Mouse (Mus musculus) stomach, embryonic 14.5 days (tissue): Measurements from ENCODE around the gene Chmp3. TPM values are rescaled to one million over a fixed set of nuclear protein-coding genes. Genes with fewer than 3 reads are reported as not detected.

ENCODE experiments used
- ATAC-seq: fragments of 200-750 bp; cut with Nextera tagmentation; 2 replicates; pipeline ENCODE4 v1.8.0; 2017; ENCODE audit warnings: low read depth, moderate TSS enrichment; ENCODE audit not compliant: insufficient number of reproducible peaks, insufficient read depth, low FRiP score
- H3K27ac ChIP-seq: fragments of 300-500 bp; sonication (generic); 2 replicates; pipeline ENCODE4 v1.5.1; 2014; ENCODE audit warnings: mild to moderate bottlenecking, low read length, moderate library complexity, mixed read lengths
- H3K27me3 ChIP-seq: fragments of 300-500 bp; sonication (generic); 2 replicates; pipeline ENCODE4 v1.6.1; 2014; ENCODE audit warnings: low read length, control low read depth, mixed read lengths; ENCODE audit not compliant: control insufficient read depth, insufficient read depth
- H3K36me3 ChIP-seq: fragments of 300-500 bp; sonication (generic); 2 replicates; pipeline ENCODE4 v1.6.1; 2014; ENCODE audit warnings: mild to moderate bottlenecking, control low read depth, low read length, moderate library complexity, mixed read lengths; ENCODE audit not compliant: control insufficient read depth, insufficient read depth
- H3K4me1 ChIP-seq: fragments of 300-500 bp; sonication (generic); 2 replicates; pipeline ENCODE4 v1.6.1; 2014; ENCODE audit warnings: low read length, control low read depth, mixed read lengths; ENCODE audit not compliant: control insufficient read depth, insufficient read depth
- H3K4me2 ChIP-seq: fragments of 300-500 bp; sonication (generic); replicated peaks from 2 replicates; pipeline ENCODE4 v1.6.1; 2014; ENCODE audit warnings: low read depth, low read length, control low read depth
- H3K4me3 ChIP-seq: fragments of 300-500 bp; sonication (generic); 2 replicates; pipeline ENCODE4 v1.5.1; 2014; ENCODE audit warnings: low read depth, low read length, control low read depth
- H3K9ac ChIP-seq: fragments of 300-500 bp; sonication (generic); replicated peaks from 2 replicates; pipeline ENCODE4 v1.6.1; 2014; ENCODE audit warnings: low read depth, mild to moderate bottlenecking, control low read depth, low read length, moderate library complexity, mixed read lengths
- H3K9me3 ChIP-seq: fragments of 300-500 bp; sonication (generic); 2 replicates; pipeline ENCODE4 v1.6.1; 2016; ENCODE audit warnings: low read depth, low read length, control low read depth; ENCODE audit not compliant: control insufficient read depth
- WGBS: fragments of 180-500 bp; shearing (Covaris S2); extraction: QIAGEN DNeasy Blood & Tissue Kit; methylation state at CpG from one replicate; pipeline ENCODE4 v1.1.7; 2014; 5-methylcytosine and 5-hydroxymethylcytosine counted together
- polyA plus RNA-seq: library from polyadenylated mRNA; unstranded; fragments of >200 nt; fragmentation: Nextera tagmentation; extraction: Ambion mirVana; gene quantifications from 2 replicates; pipeline ENCODE4 v1.2.1, GENCODE M21; 2014

The Chmp3 gene
- polyA plus RNA-seq, 1 experiment from 2014 or later: 81.6 TPM

DNA sequence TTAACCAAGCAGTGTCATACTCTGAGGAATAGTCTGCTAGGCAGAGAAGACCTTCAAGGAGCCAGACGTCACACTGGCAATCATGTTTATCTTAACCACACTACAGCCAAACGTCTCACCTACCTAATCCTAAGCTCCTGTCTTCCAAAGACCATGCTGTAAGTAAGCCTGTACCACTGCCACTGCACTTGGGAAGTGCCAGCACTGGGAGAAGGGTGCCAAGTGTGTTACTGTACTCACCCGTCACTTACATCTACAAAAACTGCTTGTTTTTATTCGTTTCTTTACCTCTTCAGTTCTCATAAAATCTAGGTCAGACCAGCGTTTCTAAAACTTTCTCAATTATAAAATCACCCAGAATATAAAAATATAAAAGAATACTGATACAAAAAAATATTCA lies 73.4 kb downstream of the Chmp3 start:
- Histone ChIP-seq H3K9me3 (no peaks in the 10 kb centered on the region), H3K4me1 (no peaks in the 10 kb centered on the region), H3K9ac (no peak overlapping the region), H3K27ac (no peak overlapping the region), H3K4me2 (no peak overlapping the region), H3K36me3 (peaks cover 74% of the 10 kb centered on the region), H3K4me3 (no peak overlapping the region), H3K27me3 (no peaks in the 10 kb centered on the region)
- 73% methylated on average over 5 of the region's 5 CpGs for WGBS
- no peak for ATAC-seq

DNA sequence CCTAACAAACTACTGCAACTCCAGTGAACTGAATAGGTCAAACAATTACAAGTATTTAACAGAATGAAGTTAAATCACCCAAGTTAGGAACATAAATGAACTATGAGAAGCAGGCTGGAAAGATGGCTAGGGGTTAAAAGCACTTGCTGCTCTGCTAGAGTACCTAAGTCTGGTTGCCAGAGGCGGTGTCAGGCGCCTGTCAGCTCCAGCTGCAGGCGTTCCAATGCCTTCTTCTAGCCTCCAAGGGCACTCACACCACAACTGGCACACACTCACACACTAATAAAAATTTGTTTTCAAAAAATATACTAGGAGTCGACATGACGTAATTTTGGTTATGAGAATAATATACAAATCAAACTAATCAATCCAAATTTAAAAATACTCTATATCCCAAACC lies 78.0 kb downstream of the Chmp3 start:
- 92% methylated on average over 5 of the region's 5 CpGs for WGBS
- no peak overlapping the region for H3K4me2 ChIP-seq

DNA sequence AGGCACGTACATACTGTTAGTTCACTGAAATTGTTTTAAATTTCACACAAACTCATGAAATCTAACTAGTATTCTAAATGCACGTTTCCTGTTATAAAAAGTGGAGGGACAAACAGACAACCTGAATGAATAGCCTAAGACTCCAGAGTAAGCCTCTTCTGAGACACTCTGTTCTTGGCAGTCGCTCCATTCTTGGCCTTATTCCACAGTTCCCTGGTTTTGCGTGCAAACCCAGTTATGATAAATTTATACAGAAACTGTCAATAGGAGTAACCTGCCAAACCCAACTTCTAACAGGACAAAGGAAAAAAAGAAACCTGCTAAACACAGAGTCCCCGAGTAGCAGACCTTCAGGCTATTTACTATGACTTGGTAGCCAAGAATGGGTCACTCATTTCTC lies 78.4 kb downstream of the Chmp3 start:
- peaks cover 74% of the 10 kb centered on the region for H3K36me3 ChIP-seq
- WGBS: 85% methylated on average over 5 of the region's 5 CpGs

More for the DNA sequence above, 78.0 kb downstream of the Chmp3 start:
- Histone ChIP-seq H3K27me3 (no peaks in the 10 kb centered on the region), H3K9me3 (no peaks in the 10 kb centered on the region), H3K4me3 (no peak overlapping the region), H3K27ac (no peak overlapping the region), H3K4me1 (no peaks in the 10 kb centered on the region), H3K9ac (no peak overlapping the region), H3K36me3 (peaks cover 76% of the 10 kb centered on the region)
- ATAC-seq: no peak

GRCm38 (mm10) chr6:71624723-71625122 lies 81.1 kb downstream of the Chmp3 start:
- no peak overlapping the region for H3K4me2 ChIP-seq
- H3K9ac ChIP-seq: no peak overlapping the region
- H3K27me3 ChIP-seq: no peaks in the 10 kb centered on the region
- H3K27ac ChIP-seq: no peak overlapping the region
- ATAC-seq: no peak
- no peak overlapping the region for H3K4me3 ChIP-seq
- peaks cover 65% of the 10 kb centered on the region for H3K36me3 ChIP-seq
- H3K9me3 ChIP-seq: no peaks in the 10 kb centered on the region
- 0 out of 2 replicates have a peak, but pooled peaks cover 3% of the 10 kb centered on the region for H3K4me1 ChIP-seq

More for the DNA sequence above, 78.4 kb downstream of the Chmp3 start:
- H3K9me3 ChIP-seq: no peaks in the 10 kb centered on the region
- H3K4me3 ChIP-seq: no peak overlapping the region
- no peak overlapping the region for H3K9ac ChIP-seq
- no peak overlapping the region for H3K4me2 ChIP-seq
- H3K27me3 ChIP-seq: no peaks in the 10 kb centered on the region
- no peak for ATAC-seq
- no peaks in the 10 kb centered on the region for H3K4me1 ChIP-seq
- no peak overlapping the region for H3K27ac ChIP-seq

- 97% methylated on average over 2 of the region's 2 CpGs for WGBS
- no peak overlapping the region for H3K4me2 ChIP-seq
- H3K9me3 ChIP-seq: no peaks in the 10 kb centered on the region
- no peak overlapping the region for H3K9ac ChIP-seq
- ATAC-seq: no peak
- no peaks in the 10 kb centered on the region for H3K27me3 ChIP-seq
- peaks cover 66% of the 10 kb centered on the region for H3K36me3 ChIP-seq
- no peak overlapping the region for H3K4me3 ChIP-seq
- H3K27ac ChIP-seq: no peak overlapping the region
- peaks cover 13% of the 10 kb centered on the region; the same call in 1 of the 2 replicates for H3K4me1 ChIP-seq
These were observed 82.4 kb downstream of the Chmp3 start for GRCm38 (mm10) chr6:71625984-71626383.

- Histone ChIP-seq H3K27me3 (no peaks in the 10 kb centered on the region), H3K27ac (no peak overlapping the region), H3K4me2 (no peak overlapping the region), H3K9ac (no peak overlapping the region), H3K36me3 (peaks cover 58% of the 10 kb centered on the region), H3K9me3 (no peaks in the 10 kb centered on the region), H3K4me3 (no peak overlapping the region), H3K4me1 (peaks cover 21% of the 10 kb centered on the region; the same call in 1 of the 2 replicates)
- ATAC-seq: no peak
These were observed 83.7 kb downstream of the Chmp3 start for GRCm38 (mm10) chr6:71627325-71627724.

DNA sequence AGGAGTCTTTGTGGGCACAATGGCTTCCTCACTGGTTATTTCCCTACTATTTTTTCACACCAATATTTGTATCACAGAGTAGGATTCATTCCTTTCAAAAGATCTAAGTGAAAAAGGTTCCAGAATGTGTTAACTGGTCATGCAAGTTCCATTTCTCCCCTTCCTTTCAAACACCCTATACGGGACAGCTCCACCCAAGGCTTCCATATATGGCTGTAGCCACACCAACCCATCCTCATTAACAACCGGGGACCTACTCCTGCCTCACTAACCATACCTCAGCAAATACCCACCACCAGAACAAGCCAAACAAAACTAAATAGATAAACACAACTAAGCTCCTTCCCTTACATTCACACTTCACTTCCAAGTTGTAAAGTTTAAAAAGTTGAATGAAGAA lies 87.6 kb downstream of the Chmp3 start:
- peaks cover 21% of the 10 kb centered on the region; the same call in 1 of the 2 replicates for H3K4me1 ChIP-seq
- H3K27ac ChIP-seq: no peak overlapping the region
- no peak for ATAC-seq
- peaks cover 27% of the 10 kb centered on the region for H3K36me3 ChIP-seq
- no peak overlapping the region for H3K9ac ChIP-seq
- H3K27me3 ChIP-seq: no peaks in the 10 kb centered on the region
- H3K4me3 ChIP-seq: peak overlapping the region; percentile 82
- no peaks in the 10 kb centered on the region for H3K9me3 ChIP-seq
- WGBS: 4% methylated on average over 2 of the region's 2 CpGs
- H3K4me2 ChIP-seq: peak overlapping the region; percentile 78

DNA sequence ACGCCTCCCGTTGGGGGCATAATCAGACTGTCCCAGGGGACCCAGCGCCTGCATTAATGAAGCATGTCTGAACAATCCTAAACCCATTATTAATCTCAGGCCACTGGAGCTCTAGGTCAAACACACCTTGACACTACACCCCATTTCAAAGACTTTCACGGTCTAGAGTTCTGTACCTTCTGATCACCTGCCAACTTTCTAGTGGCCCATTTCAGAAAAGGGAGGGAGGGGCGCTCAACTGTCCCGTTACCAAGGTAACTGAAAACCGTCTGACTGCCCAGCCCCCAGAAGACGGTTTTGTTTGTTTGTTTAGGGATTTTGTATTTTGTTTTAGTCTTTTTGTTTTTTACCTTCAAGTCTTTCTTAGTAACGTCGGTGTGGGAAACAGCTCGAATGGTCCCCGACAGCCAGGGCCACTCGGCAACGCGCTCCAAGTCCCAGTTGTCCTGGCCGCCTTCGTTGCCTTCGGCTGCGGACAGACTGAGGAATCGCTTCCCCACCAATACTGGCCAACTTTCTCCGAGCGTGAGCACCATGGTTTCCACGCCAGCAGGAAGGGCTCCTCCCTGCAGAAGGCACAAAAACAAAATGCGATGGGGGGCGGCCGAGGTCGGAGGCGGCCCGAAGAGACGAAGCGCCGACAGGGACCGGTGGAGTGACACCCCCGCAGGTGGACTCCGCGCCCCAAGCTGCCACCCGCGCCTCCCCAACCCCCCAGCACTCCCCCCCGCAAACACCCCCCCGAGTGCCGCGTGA lies 88.3 kb downstream of the Chmp3 start:
- Histone ChIP-seq H3K4me3 (peak overlapping the region; percentile 82), H3K36me3 (peaks cover 26% of the 10 kb centered on the region), H3K27me3 (no peaks in the 10 kb centered on the region), H3K27ac (peak overlapping the region; percentile 98), H3K4me1 (peaks cover 21% of the 10 kb centered on the region; the same call in 1 of the 2 replicates), H3K9me3 (no peaks in the 10 kb centered on the region), H3K4me2 (peak overlapping the region; percentile 78), H3K9ac (peak overlapping the region; percentile 87)
- no peak for ATAC-seq
- 2% methylated on average over 42 of the region's 42 CpGs for WGBS
